Mouse (Mus musculus) 416B (cell line): ENCODE results near the gene Tnks1bp1.

ENCODE experiments used
- DNase-seq: peaks from one replicate; pipeline ENCODE4 v3.0.0; 2011; ENCODE audit warnings: low read depth

Gene Tnks1bp1

GRCm38 (mm10) chr2:85091325-85091724 lies 43.5 kb downstream of the Tnks1bp1 start:
- no peak for DNase-seq

GRCm38 (mm10) chr2:85093376-85093775 lies 45.6 kb downstream of the Tnks1bp1 start:
- no peak for DNase-seq

DNA sequence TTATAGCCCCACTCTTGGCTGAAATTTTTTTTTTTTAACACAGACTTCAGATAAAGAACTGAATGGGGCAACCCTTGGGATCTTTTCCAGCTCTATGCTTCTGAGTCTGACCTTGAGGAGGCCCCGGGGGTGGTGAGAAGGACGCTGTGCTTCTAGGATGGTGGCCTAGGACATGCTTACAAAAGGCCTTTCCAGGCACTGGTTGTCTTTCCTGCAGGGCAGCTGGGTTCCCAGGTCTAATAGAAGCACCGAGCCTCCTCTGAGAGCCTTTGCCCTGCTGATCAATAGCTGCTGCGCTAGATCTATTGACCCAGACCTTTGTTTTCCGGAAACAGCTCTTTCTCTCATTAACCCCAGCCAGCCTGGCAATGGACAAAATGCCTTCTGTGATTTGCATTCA lies 48.1 kb downstream of the Tnks1bp1 start:
- DNase-seq: no peak

- DNase-seq: peak; percentile 11
Observed at GRCm38 (mm10) chr2:85098014-85098413, 50.2 kb downstream of the Tnks1bp1 start.

GRCm38 (mm10) chr2:85098824-85099511 lies 51.1 kb downstream of the Tnks1bp1 start:
- DNase-seq: no peak

DNA sequence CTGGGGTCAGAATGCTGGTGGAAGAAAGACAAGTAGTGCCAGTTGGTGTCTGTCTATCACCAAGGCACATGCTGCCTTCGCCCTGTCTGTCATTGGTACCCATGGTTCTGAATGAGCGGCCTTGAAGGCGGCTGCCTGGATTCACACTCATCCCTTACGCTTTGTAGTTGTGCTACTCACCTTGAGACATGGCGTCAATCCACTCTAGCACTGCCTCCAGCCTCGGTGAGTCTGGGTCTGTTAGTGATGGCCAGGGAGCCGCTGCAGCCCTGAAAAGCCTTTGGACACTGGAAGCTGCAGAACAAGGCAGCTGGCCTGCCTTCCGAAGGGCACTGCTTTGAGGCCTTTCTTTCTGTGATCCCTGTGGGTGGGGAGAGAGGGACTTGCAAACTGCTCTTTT lies 55.4 kb downstream of the Tnks1bp1 start:
- no peak for DNase-seq

DNA sequence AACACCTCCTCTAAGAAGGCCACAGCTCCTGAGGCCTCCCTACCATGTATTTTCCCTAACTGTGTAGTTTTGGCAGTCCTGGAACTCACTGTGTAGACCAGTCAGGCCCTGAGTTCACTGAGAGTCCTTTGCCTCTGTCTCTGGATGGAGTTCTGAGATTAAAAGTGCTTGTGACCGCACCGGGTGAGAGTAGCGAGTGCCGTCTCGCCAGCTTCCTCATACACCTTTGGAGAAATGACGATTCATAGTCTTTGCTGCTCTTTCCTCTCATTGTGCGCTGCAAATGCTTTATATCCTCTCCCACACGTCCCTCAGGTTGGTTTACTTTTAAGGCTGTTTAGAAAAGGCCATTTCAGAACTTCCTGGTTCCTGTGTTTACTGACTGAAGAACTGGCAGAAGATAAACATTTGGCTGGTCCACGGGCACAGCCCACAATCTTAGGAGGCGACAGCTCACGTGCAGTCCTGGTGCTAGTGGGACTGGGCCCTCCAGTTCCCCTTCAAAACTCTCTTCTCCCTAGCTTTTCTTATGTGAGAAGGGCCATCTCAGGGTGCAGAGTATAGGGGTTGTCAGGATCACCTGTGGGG lies 57.7 kb downstream of the Tnks1bp1 start:
- no peak for DNase-seq

DNA sequence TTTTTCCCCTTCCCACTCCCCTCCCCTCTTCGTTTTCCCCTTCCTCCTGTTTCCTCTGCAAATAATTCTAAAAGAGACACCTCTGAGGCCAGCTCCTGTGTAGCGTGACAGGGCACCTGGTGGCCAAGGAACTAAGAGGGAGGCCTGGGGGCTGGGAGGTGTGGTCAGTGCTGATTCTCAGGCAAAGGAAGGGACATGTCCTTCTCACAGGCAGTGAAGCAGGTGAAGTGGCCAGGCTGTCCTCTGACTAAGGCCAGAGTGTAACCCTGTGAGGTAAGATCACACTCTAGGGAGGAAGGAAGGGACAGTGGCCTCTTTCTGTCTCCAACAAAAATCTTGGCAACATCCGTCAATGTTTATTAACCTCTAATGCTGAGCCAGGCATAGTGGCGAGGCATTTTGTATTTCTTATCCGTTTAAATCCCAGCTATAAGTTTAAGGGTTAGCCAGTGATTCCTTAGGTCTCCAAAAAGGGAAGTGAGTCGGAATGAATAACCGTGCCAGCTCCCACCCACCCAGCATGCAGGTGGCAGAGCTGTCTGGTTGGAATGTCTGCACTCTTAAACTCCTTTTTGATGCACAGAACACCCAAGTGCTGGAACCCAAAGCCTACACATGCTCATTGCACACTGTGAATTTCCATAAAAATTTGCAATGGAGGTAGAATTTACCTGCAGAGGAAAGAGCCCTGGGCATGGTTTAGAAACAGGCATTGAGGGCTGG lies 58.4 kb downstream of the Tnks1bp1 start:
- no peak for DNase-seq

DNA sequence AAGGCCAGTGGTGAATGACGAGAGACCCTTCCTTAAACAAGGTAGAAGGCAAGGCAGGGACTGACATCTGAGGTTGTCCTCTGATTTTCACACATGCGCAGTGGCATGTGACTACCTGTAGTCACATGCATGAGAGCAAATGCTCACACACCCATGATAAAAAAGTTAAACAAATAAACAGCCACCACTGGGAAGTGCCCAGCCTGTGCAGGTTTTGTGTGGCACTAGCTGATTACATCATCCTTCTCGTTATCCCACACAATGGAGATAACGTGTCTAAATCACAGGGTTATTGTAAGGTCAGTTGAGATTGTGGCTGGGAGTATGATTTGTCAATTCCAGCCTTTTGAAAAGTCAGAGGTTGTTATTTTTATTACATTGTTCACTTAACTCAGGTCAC lies 59.1 kb downstream of the Tnks1bp1 start:
- DNase-seq: no peak

- no peak for DNase-seq
Observed at GRCm38 (mm10) chr2:85110288-85110875, 62.6 kb downstream of the Tnks1bp1 start.
